Comparison of ENCODE assay signal across 11 mouse cellular contexts in genomic region chr3:105023371-105024005, GRCm38 (mm10). TPM values are rescaled to one million over a fixed set of nuclear protein-coding genes. Genes with fewer than 3 reads are reported as not detected.
DNase-seq lines count a peak whose midpoint lies in the region; ATAC-seq and TF ChIP-seq lines count a peak whose summit lies in the region.
"Had no signal": no experiment of that assay in that cellular context is flagged by ENCODE, and none has a peak within 500 bp of the region (broad histone marks: within the 10 kb centered on the region; RNA-seq: fewer than 3 reads in every experiment).

No protein-coding gene starts in this region.

- H3K36me3 ChIP-seq in hindbrain, embryonic 13.5 days: peaks cover 35% of the 10 kb centered on the region
- peaks cover 23% of the 10 kb centered on the region; the same call in 1 of the 2 replicates for H3K36me3 ChIP-seq in hindbrain, embryonic 12.5 days
- peaks cover 8% of the 10 kb centered on the region for H3K36me3 ChIP-seq in lung, embryonic 16.5 days (ENCODE audit: control insufficient read depth, insufficient read depth, low read length)
- H3K36me3 ChIP-seq in intestine, embryonic 15.5 days: no peaks in the 10 kb centered on the region
- peaks cover 3% of the 10 kb centered on the region; the same call in 1 of the 2 replicates for H3K36me3 ChIP-seq in small intestine, adult 2 months (ENCODE audit: control insufficient read depth, insufficient read depth, low read length)
- peaks cover 6% of the 10 kb centered on the region; the same call in 1 of the 2 replicates for H3K36me3 ChIP-seq in midbrain, embryonic 11.5 days (ENCODE audit: control insufficient read depth, insufficient read depth, low read length)

- TF ChIP-seq POLR2A in lung, adult 2 months (IDR thresholded peaks at IDR 0.05; ENCODE audit: borderline replicate concordance, extremely low read depth, low read depth, low read length): no peak
- no peak for TF ChIP-seq POLR2A in small intestine, adult 2 months (IDR thresholded peaks at IDR 0.05; ENCODE audit: low read depth, low read length)

- peak overlapping the region; percentile 18; the same call in 1 of the 2 replicates for H3K27ac ChIP-seq in hindbrain, embryonic 13.5 days
- no peak overlapping the region for H3K27ac ChIP-seq in hindbrain, embryonic 12.5 days
- H3K27ac ChIP-seq in lung, embryonic 16.5 days (ENCODE audit: low read length): peak overlapping the region; percentile 91
- 0 out of 2 replicates have a peak overlapping the region, but pooled peaks have one; percentile 32 for H3K27ac ChIP-seq in intestine, embryonic 15.5 days
- peak overlapping the region; percentile 17 for H3K27ac ChIP-seq in small intestine, adult 2 months (ENCODE audit: insufficient read depth, low read depth, low read length)
- no peak overlapping the region for H3K27ac ChIP-seq in midbrain, embryonic 11.5 days (ENCODE audit: low read depth, low read length)

- DNase-seq in lung, adult 2 months: no peak
- DNase-seq in right cerebral cortex, postnatal 14 days: no peak
- no peak for DNase-seq in midbrain, embryonic 11.5 days (ENCODE audit: low spot score, missing footprints)
- DNase-seq: midbrain, embryonic 14.5 days had no signal

- no peaks in the 10 kb centered on the region for H3K9me3 ChIP-seq in hindbrain, embryonic 13.5 days
- H3K9me3 ChIP-seq in hindbrain, embryonic 12.5 days (replicated peaks): no peaks in the 10 kb centered on the region
- no peaks in the 10 kb centered on the region for H3K9me3 ChIP-seq in lung, embryonic 16.5 days (ENCODE audit: control insufficient read depth, low read length)
- no peaks in the 10 kb centered on the region for H3K9me3 ChIP-seq in intestine, embryonic 15.5 days
- H3K9me3 ChIP-seq in midbrain, embryonic 11.5 days (ENCODE audit: control insufficient read depth, low read length): no peaks in the 10 kb centered on the region

- H3K9ac ChIP-seq in hindbrain, embryonic 13.5 days: no peak overlapping the region
- H3K9ac ChIP-seq in hindbrain, embryonic 12.5 days: no peak overlapping the region
- H3K9ac ChIP-seq in lung, embryonic 16.5 days (ENCODE audit: low read length): no peak overlapping the region; the same call in 1 of the 2 replicates
- no peak overlapping the region for H3K9ac ChIP-seq in intestine, embryonic 15.5 days
- no peak overlapping the region for H3K9ac ChIP-seq in midbrain, embryonic 11.5 days (ENCODE audit: low read length)

- no peak overlapping the region for H3K4me3 ChIP-seq in hindbrain, embryonic 13.5 days
- H3K4me3 ChIP-seq in hindbrain, embryonic 12.5 days: no peak overlapping the region
- H3K4me3 ChIP-seq in lung, embryonic 16.5 days (ENCODE audit: low read length): no peak overlapping the region
- H3K4me3 ChIP-seq in lung, adult 2 months (replicated peaks; ENCODE audit: extremely low read depth, low read depth, low read length): no peak overlapping the region
- no peak overlapping the region for H3K4me3 ChIP-seq in intestine, embryonic 15.5 days (replicated peaks)
- no peak overlapping the region for H3K4me3 ChIP-seq in small intestine, adult 2 months (ENCODE audit: low read depth, low read length)
- H3K4me3 ChIP-seq in midbrain, embryonic 11.5 days (ENCODE audit: low read depth, low read length): no peak overlapping the region

- ATAC-seq in hindbrain, embryonic 13.5 days (ENCODE audit: low FRiP score): no peak
- no peak for ATAC-seq in hindbrain, embryonic 12.5 days (ENCODE audit: low FRiP score)
- peak; percentile 49 for ATAC-seq in lung, embryonic 16.5 days (ENCODE audit: low read depth)
- ATAC-seq in intestine, embryonic 15.5 days: no peak
- ATAC-seq in midbrain, embryonic 11.5 days (ENCODE audit: low FRiP score): no peak
- ATAC-seq: inflammation-experienced regulatory T-cells, adult 6 months had no signal

- no peaks in the 10 kb centered on the region for H3K27me3 ChIP-seq in hindbrain, embryonic 13.5 days
- no peaks in the 10 kb centered on the region for H3K27me3 ChIP-seq in hindbrain, embryonic 12.5 days
- H3K27me3 ChIP-seq in lung, embryonic 16.5 days (ENCODE audit: control insufficient read depth, insufficient read depth, low read depth, low read length): no peaks in the 10 kb centered on the region
- H3K27me3 ChIP-seq in intestine, embryonic 15.5 days (replicated peaks): no peaks in the 10 kb centered on the region
- H3K27me3 ChIP-seq in small intestine, adult 2 months (ENCODE audit: control insufficient read depth, insufficient read depth, low read length): no peaks in the 10 kb centered on the region
- no peaks in the 10 kb centered on the region for H3K27me3 ChIP-seq in midbrain, embryonic 11.5 days (ENCODE audit: control insufficient read depth, insufficient read depth, low read length)

- TF ChIP-seq CTCF in lung, adult 2 months (IDR thresholded peaks at IDR 0.05; ENCODE audit: insufficient read depth, low read length): no peak
- no peak for TF ChIP-seq CTCF in small intestine, adult 2 months (IDR thresholded peaks at IDR 0.05; ENCODE audit: extremely low read depth, insufficient read length, insufficient replicate concordance, low read depth, low read length)

- WGBS in hindbrain, embryonic 13.5 days: 89% methylated on average over 10 of the region's 10 CpGs
- 89% methylated on average over 10 of the region's 10 CpGs for WGBS in hindbrain, embryonic 12.5 days
- 57% methylated on average over 10 of the region's 10 CpGs for WGBS in lung, embryonic 16.5 days
- WGBS in lung, adult 2 months: 29% methylated on average over 10 of the region's 10 CpGs
- WGBS in intestine, embryonic 15.5 days: 75% methylated on average over 10 of the region's 10 CpGs
- WGBS in small intestine, adult 2 months: 82% methylated on average over 10 of the region's 10 CpGs
- 89% methylated on average over 10 of the region's 10 CpGs for WGBS in midbrain, embryonic 11.5 days

- H3K4me1 ChIP-seq in hindbrain, embryonic 13.5 days (replicated peaks): 0 out of 2 replicates have a peak, but pooled peaks cover 3% of the 10 kb centered on the region
- H3K4me1 ChIP-seq in hindbrain, embryonic 12.5 days: peaks cover 6% of the 10 kb centered on the region
- H3K4me1 ChIP-seq in lung, embryonic 16.5 days (replicated peaks; ENCODE audit: control insufficient read depth, insufficient read depth, low read length): peaks cover 28% of the 10 kb centered on the region
- H3K4me1 ChIP-seq in lung, adult 2 months (ENCODE audit: control insufficient read depth, insufficient read depth, low read length): peaks cover 42% of the 10 kb centered on the region
- peaks cover 13% of the 10 kb centered on the region for H3K4me1 ChIP-seq in intestine, embryonic 15.5 days (replicated peaks)
- peaks cover 9% of the 10 kb centered on the region for H3K4me1 ChIP-seq in small intestine, adult 2 months (ENCODE audit: control insufficient read depth, insufficient read depth, insufficient read length, low read length)
- no peaks in the 10 kb centered on the region for H3K4me1 ChIP-seq in midbrain, embryonic 11.5 days (ENCODE audit: control insufficient read depth, insufficient read depth, low read length)

- H3K4me2 ChIP-seq in hindbrain, embryonic 13.5 days: no peak overlapping the region
- H3K4me2 ChIP-seq in hindbrain, embryonic 12.5 days (replicated peaks): no peak overlapping the region
- no peak overlapping the region for H3K4me2 ChIP-seq in lung, embryonic 16.5 days (ENCODE audit: low read depth, low read length)
- H3K4me2 ChIP-seq in intestine, embryonic 15.5 days (replicated peaks): no peak overlapping the region
- H3K4me2 ChIP-seq in midbrain, embryonic 11.5 days: no peak overlapping the region

RNA-seq across cellular contexts. Expression of gene Cttnbp2nl, which starts 29.5 kb away (rescaled TPM):
- 62.9 and 66.5 TPM in 2 replicates for polyA plus RNA-seq in hindbrain, embryonic 13.5 days (2015; fragmentation: Nextera tagmentation; extraction: Ambion mirVana)
- polyA plus RNA-seq in hindbrain, embryonic 12.5 days (2016; fragmentation: Nextera tagmentation; extraction: Ambion mirVana): 60.3 and 66.8 TPM in 2 replicates
- 36.3 and 38.2 TPM in 2 replicates for polyA plus RNA-seq in lung, embryonic 16.5 days (2015; fragmentation: Nextera tagmentation; extraction: Ambion mirVana)
- 18.5 and 21.6 TPM in 2 replicates for polyA plus RNA-seq in lung, adult 2 months (2012; rRNA removed)
- 18.8 and 21.9 TPM in 2 replicates for polyA plus RNA-seq in intestine, embryonic 15.5 days (2015; fragmentation: Nextera tagmentation; extraction: Ambion mirVana)
- 2.0 and 2.9 TPM in 2 replicates for polyA plus RNA-seq in small intestine, adult 2 months (2012; rRNA removed)
- 47.4 and 51.4 TPM in 2 replicates for polyA plus RNA-seq in midbrain, embryonic 11.5 days (2014; fragmentation: Nextera tagmentation; extraction: Ambion mirVana)

RNA-seq across cellular contexts. Expression of gene 4930564D02Rik, which starts 43.2 kb away (rescaled TPM):
- not detected in 2 replicates for polyA plus RNA-seq in hindbrain, embryonic 13.5 days (2015; fragmentation: Nextera tagmentation; extraction: Ambion mirVana)
- not detected in 2 replicates for polyA plus RNA-seq in hindbrain, embryonic 12.5 days (2016; fragmentation: Nextera tagmentation; extraction: Ambion mirVana)
- not detected in 2 replicates for polyA plus RNA-seq in lung, embryonic 16.5 days (2015; fragmentation: Nextera tagmentation; extraction: Ambion mirVana)
- not detected in 2 replicates for polyA plus RNA-seq in lung, adult 2 months (2012; rRNA removed)
- not detected in 2 replicates for polyA plus RNA-seq in intestine, embryonic 15.5 days (2015; fragmentation: Nextera tagmentation; extraction: Ambion mirVana)
- polyA plus RNA-seq in small intestine, adult 2 months (2012; rRNA removed): not detected in 2 replicates
- polyA plus RNA-seq in midbrain, embryonic 11.5 days (2014; fragmentation: Nextera tagmentation; extraction: Ambion mirVana): not detected in 2 replicates
- polyA plus RNA-seq: embryonic facial prominence, embryonic 11.5 days; inflammation-experienced regulatory T-cells, adult 6 months; midbrain, embryonic 14.5 days had no signal

Comparison
In these comparisons a context has a peak if more than half of its experiments do, and no peak if none do; other contexts are left out.
1. H3K27ac ChIP-seq: peak in hindbrain, embryonic 13.5 days (single experiment), lung, embryonic 16.5 days (single experiment), intestine, embryonic 15.5 days (single experiment) and small intestine, adult 2 months (single experiment); none in hindbrain, embryonic 12.5 days (single experiment) and midbrain, embryonic 11.5 days (single experiment).